18 mouse cellular contexts compared by ENCODE assay signal in the genomic region with DNA sequence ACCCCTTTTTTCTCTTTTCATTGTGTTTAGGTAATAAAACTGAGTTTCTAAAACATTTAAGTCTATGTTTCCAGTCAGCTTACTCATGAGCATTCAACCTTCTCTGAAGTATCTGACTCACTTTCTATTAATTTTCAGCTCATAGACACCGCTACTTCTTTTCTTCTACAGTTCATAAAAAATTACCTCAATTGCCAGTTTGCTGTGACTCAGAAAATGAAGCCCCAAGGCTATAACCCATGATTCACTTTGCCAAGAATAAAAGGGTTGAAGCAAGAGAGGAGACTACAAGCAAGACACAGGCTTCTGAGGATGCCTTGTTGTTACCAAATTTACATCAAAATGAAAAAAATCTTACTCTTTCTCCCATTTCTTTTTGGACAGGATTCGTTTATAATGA.
"Had no signal": no experiment of that assay in that cellular context is flagged by ENCODE, and none has a peak within 500 bp of the region (broad histone marks: within the 10 kb centered on the region; RNA-seq: fewer than 3 reads in every experiment).

No protein-coding gene starts in this region.

- H3K27me3 ChIP-seq: kidney, embryonic 15.5 days; limb, embryonic 13.5 days; liver, embryonic 12.5 days; liver, embryonic 15.5 days; lung, embryonic 15.5 days; megakaryocyte, embryonic 14.5 days; neural tube, embryonic 13.5 days had no signal

- ATAC-seq: liver, embryonic 12.5 days had no signal

- DNase-seq: kidney, adult 8-10 months; kidney, postnatal 14 days; kidney, postnatal 4 days; layer of hippocampus, adult 9-11 months; liver; lung, adult 18-20 months; lung, postnatal 10 days; lung, postnatal 36 days; midbrain, embryonic 14.5 days; thymus, adult 18-20 months; thymus, postnatal 36 days had no signal
